Mouse (Mus musculus) hindbrain, embryonic 16.5 days (tissue): ENCODE results near the gene Dnph1. TPM values are rescaled to one million over a fixed set of nuclear protein-coding genes. Genes with fewer than 3 reads are reported as not detected.

Experiments
- ATAC-seq: fragments of 200-750 bp; cut with Nextera tagmentation; 2 replicates; pipeline ENCODE4 v1.8.0; 2017; ENCODE audit warnings: moderate TSS enrichment, moderate library complexity
- H3K27ac ChIP-seq: fragments of 300-500 bp; sonication (generic); 2 replicates; pipeline ENCODE4 v1.5.1; 2014; ENCODE audit warnings: low read depth, mild to moderate bottlenecking, control low read depth, low read length, moderate library complexity
- H3K27me3 ChIP-seq: fragments of 300-500 bp; sonication (generic); replicated peaks from 2 replicates; pipeline ENCODE4 v1.6.1; 2014; ENCODE audit warnings: low read length; ENCODE audit not compliant: control insufficient read depth, insufficient read depth
- H3K36me3 ChIP-seq: fragments of 300-500 bp; sonication (generic); 2 replicates; pipeline ENCODE4 v1.6.1; 2014; ENCODE audit warnings: mild to moderate bottlenecking, low read length, moderate library complexity, mixed read lengths; ENCODE audit not compliant: control insufficient read depth, insufficient read depth
- H3K4me1 ChIP-seq: fragments of 300-500 bp; sonication (generic); 2 replicates; pipeline ENCODE4 v1.6.1; 2014; ENCODE audit warnings: low read depth, low read length; ENCODE audit not compliant: control insufficient read depth, insufficient read depth
- H3K4me2 ChIP-seq: fragments of 300-500 bp; sonication (generic); 2 replicates; pipeline ENCODE4 v1.6.1; 2014; ENCODE audit warnings: mild to moderate bottlenecking, low read length, control low read depth, moderate library complexity
- H3K4me3 ChIP-seq: fragments of 300-500 bp; sonication (generic); 2 replicates; pipeline ENCODE4 v1.5.1; 2014; ENCODE audit warnings: mild to moderate bottlenecking, low read length, control low read depth, moderate library complexity
- H3K9ac ChIP-seq: fragments of 300-500 bp; sonication (generic); 2 replicates; pipeline ENCODE4 v1.6.1; 2014; ENCODE audit warnings: low read depth, mild to moderate bottlenecking, control low read depth, low read length, moderate library complexity
- H3K9me3 ChIP-seq: fragments of 300-500 bp; sonication (generic); 2 replicates; pipeline ENCODE4 v1.6.1; 2014; ENCODE audit warnings: mild to moderate bottlenecking, low read length, moderate library complexity; ENCODE audit not compliant: control insufficient read depth
- WGBS: fragments of 180-500 bp; shearing (Covaris S2); extraction: QIAGEN DNeasy Blood & Tissue Kit; methylation state at CpG from one replicate; pipeline ENCODE4 v1.1.7; 2014; 5-methylcytosine and 5-hydroxymethylcytosine counted together
- polyA plus RNA-seq: library from polyadenylated mRNA; unstranded; fragments of >200 nt; fragmentation: Nextera tagmentation; extraction: Ambion mirVana; gene quantifications from 2 replicates; pipeline ENCODE4 v1.2.1, GENCODE M21; 2015

The Dnph1 gene
- 18.7 and 19.0 TPM in 2 replicates for polyA plus RNA-seq

GRCm38 (mm10) chr17:46496623-46497434, at the start of gene Dnph1:
TSS of gene Dnph1 (plus strand) at chr17:46496711.
- Histone ChIP-seq H3K4me1 (peaks cover 4% of the 10 kb centered on the region; the same call in 1 of the 2 replicates), H3K36me3 (0 out of 2 replicates have a peak, but pooled peaks cover 5% of the 10 kb centered on the region), H3K4me2 (peak within 1 kb of the TSS; percentile 96), H3K27me3 (no peaks in the 10 kb centered on the region), H3K9ac (peak within 1 kb of the TSS; percentile 76), H3K27ac (no peak within 1 kb of the TSS), H3K4me3 (peak within 1 kb of the TSS; percentile 66), H3K9me3 (no peaks in the 10 kb centered on the region)
- peak; percentile 97 for ATAC-seq
- WGBS = under 1% methylated on average over 40 of the region's 44 CpGs

GRCm38 (mm10) chr17:46452683-46453082, 43.8 kb upstream of the Dnph1 start:
- Histone ChIP-seq H3K9ac (no peak overlapping the region), H3K9me3 (no peaks in the 10 kb centered on the region), H3K36me3 (no peaks in the 10 kb centered on the region; the same call in 1 of the 2 replicates), H3K27me3 (0 out of 2 replicates have a peak, but pooled peaks cover 2% of the 10 kb centered on the region), H3K4me1 (peaks cover 21% of the 10 kb centered on the region), H3K4me2 (no peak overlapping the region), H3K27ac (no peak overlapping the region), H3K4me3 (no peak overlapping the region)
- 35% methylated on average over 5 of the region's 5 CpGs for WGBS
- no peak for ATAC-seq

DNA sequence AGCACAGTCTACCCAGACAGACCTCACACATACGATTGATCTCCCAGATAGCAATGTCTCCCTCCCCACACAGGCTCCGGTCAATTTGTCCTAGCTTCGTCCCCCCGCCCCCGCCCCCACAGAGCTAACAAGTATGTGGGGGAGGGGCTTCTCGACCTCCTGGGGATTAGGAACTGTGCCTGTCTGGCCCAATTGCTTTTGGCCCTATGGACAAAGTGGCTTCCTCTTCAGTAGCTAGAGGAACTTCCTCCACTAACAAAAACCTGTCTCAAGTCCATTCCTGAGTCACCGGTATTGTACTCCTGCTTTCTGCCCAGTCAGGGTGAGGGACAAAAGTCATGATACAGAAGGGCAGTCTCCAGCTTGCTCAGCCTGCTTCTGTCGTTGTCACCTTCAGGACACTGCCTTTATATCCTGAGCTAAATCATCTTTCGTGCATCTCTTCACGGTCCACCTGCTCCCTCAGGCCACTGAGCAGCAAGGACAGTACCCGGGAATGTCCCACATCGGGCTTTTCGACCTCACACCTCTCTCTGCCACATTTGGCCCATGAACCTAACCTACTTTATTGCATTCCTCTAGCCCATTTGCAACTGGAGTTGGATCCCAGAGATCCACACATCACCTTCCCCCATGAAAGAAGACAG, 43.1 kb upstream of the Dnph1 start:
- WGBS = 6% methylated on average over 13 of the region's 13 CpGs
- ATAC-seq = 0 out of 2 replicates have a peak, but pooled peaks have one; percentile 2
- Histone ChIP-seq H3K9ac (no peak overlapping the region), H3K4me1 (peaks cover 21% of the 10 kb centered on the region), H3K4me2 (peak overlapping the region; percentile 69), H3K27ac (no peak overlapping the region), H3K36me3 (no peaks in the 10 kb centered on the region; the same call in 1 of the 2 replicates), H3K27me3 (0 out of 2 replicates have a peak, but pooled peaks cover 2% of the 10 kb centered on the region), H3K9me3 (no peaks in the 10 kb centered on the region), H3K4me3 (no peak overlapping the region)

- Histone ChIP-seq H3K4me3 (peak overlapping the region; percentile 26; the same call in 1 of the 2 replicates), H3K4me2 (peak overlapping the region; percentile 69), H3K27me3 (0 out of 2 replicates have a peak, but pooled peaks cover 2% of the 10 kb centered on the region), H3K4me1 (peaks cover 21% of the 10 kb centered on the region), H3K36me3 (no peaks in the 10 kb centered on the region; the same call in 1 of the 2 replicates), H3K27ac (no peak overlapping the region), H3K9ac (peak overlapping the region; percentile 39), H3K9me3 (no peaks in the 10 kb centered on the region)
- ATAC-seq = peak; percentile 25; the same call in 1 of the 2 replicates
- under 1% methylated on average over 25 of the region's 26 CpGs for WGBS
Measured at GRCm38 (mm10) chr17:46453970-46454411, 42.5 kb upstream of the Dnph1 start.

DNA sequence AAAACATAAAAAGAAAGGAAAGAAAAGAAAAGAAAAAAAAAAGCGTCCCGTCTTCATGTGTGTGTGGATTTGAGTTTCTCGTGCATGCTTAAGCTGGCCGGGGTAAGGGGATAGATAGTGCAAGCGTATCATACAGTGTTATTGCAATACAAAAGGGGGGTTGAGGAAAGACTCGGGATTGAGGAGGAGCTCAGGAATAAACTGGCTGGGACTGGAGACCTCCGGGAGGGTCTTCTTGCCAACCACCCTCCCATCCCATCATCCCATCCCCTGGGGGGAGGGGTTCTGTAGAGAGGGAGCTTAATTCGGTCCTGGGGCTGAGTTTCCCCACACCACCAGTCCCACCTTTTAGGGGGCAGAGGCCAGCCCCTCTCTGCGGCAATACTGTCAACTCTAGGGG, 42.0 kb upstream of the Dnph1 start:
- H3K4me3 ChIP-seq = peak overlapping the region; percentile 31; the same call in 1 of the 2 replicates
- no peaks in the 10 kb centered on the region; the same call in 1 of the 2 replicates for H3K36me3 ChIP-seq
- peak overlapping the region; percentile 69 for H3K4me2 ChIP-seq
- peak; percentile 28 for ATAC-seq
- H3K27ac ChIP-seq = no peak overlapping the region
- H3K9ac ChIP-seq = peak overlapping the region; percentile 4; the same call in 1 of the 2 replicates
- 3% methylated on average over 9 of the region's 9 CpGs for WGBS
- H3K27me3 ChIP-seq = 0 out of 2 replicates have a peak, but pooled peaks cover 2% of the 10 kb centered on the region
- peaks cover 21% of the 10 kb centered on the region for H3K4me1 ChIP-seq
- H3K9me3 ChIP-seq = no peaks in the 10 kb centered on the region

- Histone ChIP-seq H3K4me1 (peaks cover 21% of the 10 kb centered on the region), H3K36me3 (peaks cover 2% of the 10 kb centered on the region; the same call in 1 of the 2 replicates), H3K9me3 (no peaks in the 10 kb centered on the region), H3K27ac (no peak overlapping the region), H3K9ac (peak overlapping the region; percentile 36), H3K27me3 (0 out of 2 replicates have a peak, but pooled peaks cover 2% of the 10 kb centered on the region), H3K4me3 (peak overlapping the region; percentile 31), H3K4me2 (peak overlapping the region; percentile 69)
- WGBS = 2% methylated on average over 33 of the region's 33 CpGs
- ATAC-seq = peak; percentile 5; the same call in 1 of the 2 replicates
Measured at GRCm38 (mm10) chr17:46455110-46455691, 41.3 kb upstream of the Dnph1 start.

DNA sequence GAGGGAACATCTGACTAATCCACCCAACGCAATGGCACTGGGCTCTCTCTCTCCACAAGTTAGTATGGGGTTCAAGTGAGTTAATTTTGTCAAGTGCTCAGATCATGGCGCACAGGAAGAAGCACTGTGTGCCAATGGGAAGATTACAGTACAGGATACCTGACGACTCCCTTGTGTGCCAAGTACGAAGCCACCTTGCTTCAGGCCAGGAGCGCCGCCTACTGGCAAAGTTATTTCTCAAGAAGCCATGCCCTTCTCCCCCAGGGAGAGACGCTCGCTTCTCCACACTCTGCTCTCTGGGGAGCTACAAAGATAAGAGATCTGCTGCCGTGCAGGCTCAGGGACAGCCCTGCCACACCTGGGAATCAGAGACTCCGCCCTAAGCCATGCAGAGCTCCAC, 38.7 kb upstream of the Dnph1 start:
- H3K27ac ChIP-seq = no peak overlapping the region
- H3K36me3 ChIP-seq = 0 out of 2 replicates have a peak, but pooled peaks cover 3% of the 10 kb centered on the region
- H3K4me2 ChIP-seq = no peak overlapping the region
- ATAC-seq = no peak
- 18% methylated on average over 10 of the region's 10 CpGs for WGBS
- peaks cover 21% of the 10 kb centered on the region for H3K4me1 ChIP-seq
- H3K27me3 ChIP-seq = 0 out of 2 replicates have a peak, but pooled peaks cover 2% of the 10 kb centered on the region
- no peak overlapping the region for H3K4me3 ChIP-seq
- H3K9me3 ChIP-seq = no peaks in the 10 kb centered on the region
- H3K9ac ChIP-seq = no peak overlapping the region

- H3K4me3 ChIP-seq = no peak overlapping the region
- H3K4me2 ChIP-seq = no peak overlapping the region
- no peak overlapping the region for H3K27ac ChIP-seq
- no peak overlapping the region for H3K9ac ChIP-seq
- 0 out of 2 replicates have a peak, but pooled peaks cover 3% of the 10 kb centered on the region for H3K36me3 ChIP-seq
- no peak for ATAC-seq
- no peaks in the 10 kb centered on the region for H3K9me3 ChIP-seq
- 48% methylated on average over 3 of the region's 3 CpGs for WGBS
- 0 out of 2 replicates have a peak, but pooled peaks cover 2% of the 10 kb centered on the region for H3K27me3 ChIP-seq
- H3K4me1 ChIP-seq = peaks cover 21% of the 10 kb centered on the region
Measured at GRCm38 (mm10) chr17:46458439-46458838, 38.1 kb upstream of the Dnph1 start.
